Mouse (Mus musculus): ENCODE results near the gene AC131692.1. TPM values are rescaled to one million over a fixed set of nuclear protein-coding genes. Genes with fewer than 3 reads are reported as not detected.

Gene AC131692.1
- polyA plus RNA-seq (2015; fragmentation: Nextera tagmentation; extraction: Ambion mirVana), result not detected in 2 replicates

DNA sequence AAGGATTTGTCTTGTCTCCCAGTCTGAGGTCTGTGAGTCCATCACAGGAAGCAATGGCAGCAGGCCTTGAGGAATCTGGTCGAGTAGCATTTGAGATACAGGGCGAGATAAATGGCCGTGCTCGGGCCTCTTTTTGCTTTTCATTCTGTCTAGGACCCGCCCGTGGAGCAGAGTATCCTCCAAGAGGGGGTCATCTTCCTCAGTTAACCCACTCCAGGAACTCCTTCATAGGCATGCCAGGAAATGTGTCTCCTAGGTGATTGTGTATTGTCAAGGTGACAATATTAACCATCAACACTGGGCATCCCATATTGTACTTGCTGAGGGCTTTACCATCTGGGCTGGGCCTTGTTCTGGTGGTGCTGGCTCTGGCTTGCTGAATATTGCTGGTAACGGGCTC is at the start of gene AC131692.1:
Gene AC131692.1, plus strand, starts transcription at position 301 of the 400 bp plus-strand sequence.
- H3K27ac ChIP-seq (replicated peaks), result no peak within 1 kb of the TSS
- no peak within 1 kb of the TSS for H3K4me3 ChIP-seq (ENCODE audit: low read depth, low read length)
- WGBS, result 85% methylated on average over 7 of the region's 7 CpGs
- peaks cover 6% of the 10 kb centered on the region for H3K36me3 ChIP-seq (ENCODE audit: control insufficient read depth, insufficient read depth, low read length)
- ATAC-seq (ENCODE audit: low FRiP score, low TSS enrichment) (no peak), DNase-seq (ENCODE audit: low spot score) (no peak)
- TF ChIP-seq EP300 (optimal IDR thresholded peaks at IDR 0.05) (no peak), CTCF (IDR thresholded peaks at IDR 0.05; ENCODE audit: low read depth) (no peak)
- H3K4me1 ChIP-seq (replicated peaks; ENCODE audit: control insufficient read depth, insufficient read depth), result no peaks in the 10 kb centered on the region
- no peaks in the 10 kb centered on the region for H3K27me3 ChIP-seq (ENCODE audit: control insufficient read depth, insufficient read depth, low read length)
- no peak within 1 kb of the TSS for H3K9ac ChIP-seq (ENCODE audit: low read length)
- no peaks in the 10 kb centered on the region for H3K9me3 ChIP-seq (ENCODE audit: control insufficient read depth, low read length)
- H3K4me2 ChIP-seq (replicated peaks; ENCODE audit: low read depth), result no peak within 1 kb of the TSS

DNA sequence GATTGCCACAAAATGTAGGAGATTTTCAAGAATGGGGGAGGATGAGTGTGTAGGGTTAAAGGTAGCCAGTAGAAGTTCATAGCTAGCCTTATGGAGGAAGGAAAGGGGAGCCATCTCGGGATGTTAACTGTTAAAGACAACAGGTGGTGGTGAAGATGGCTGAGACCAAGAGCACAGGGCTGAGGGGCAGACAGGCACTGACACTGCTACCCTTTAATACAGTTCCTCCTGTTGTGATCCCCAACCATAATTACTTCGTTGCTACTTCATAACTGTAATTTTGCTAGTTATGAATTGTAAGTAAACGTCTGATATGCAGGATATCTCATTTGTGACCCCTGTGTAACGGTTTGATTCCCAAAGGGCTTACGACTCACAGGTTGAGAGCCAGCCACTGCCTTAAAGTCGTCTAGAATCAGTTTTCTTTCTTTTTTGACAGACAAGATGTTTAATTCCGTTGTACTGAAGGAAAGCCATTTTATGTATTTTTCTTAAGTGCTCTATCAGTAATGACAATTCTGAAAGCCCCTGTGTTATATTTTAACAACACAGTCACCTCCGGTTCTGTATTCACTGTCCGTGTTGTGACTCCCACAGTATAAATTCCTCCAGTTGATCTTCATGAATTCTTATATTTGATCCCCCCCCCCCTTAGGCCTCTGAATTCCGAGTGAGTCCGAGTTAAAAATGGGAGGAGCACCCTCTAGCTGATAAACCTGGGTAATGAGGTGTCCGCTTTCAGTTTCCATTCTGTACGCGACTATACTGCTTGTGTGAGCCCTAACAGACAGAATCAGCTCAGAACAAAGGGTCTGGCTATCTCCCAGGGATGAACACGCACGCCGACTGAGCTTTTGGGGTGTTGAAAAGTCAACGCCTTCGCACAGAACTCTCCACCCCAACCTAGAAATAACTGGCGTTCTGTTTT is 48.6 kb upstream of the AC131692.1 start:
- DNase-seq (ENCODE audit: low spot score), result no peak
- Histone ChIP-seq H3K36me3 (ENCODE audit: control insufficient read depth, insufficient read depth, low read length) (peaks cover 19% of the 10 kb centered on the region), H3K4me1 (replicated peaks; ENCODE audit: control insufficient read depth, insufficient read depth) (0 out of 2 replicates have a peak, but pooled peaks cover 2% of the 10 kb centered on the region), H3K27me3 (ENCODE audit: control insufficient read depth, insufficient read depth, low read length) (no peaks in the 10 kb centered on the region), H3K27ac (replicated peaks) (peak overlapping the region; percentile 98), H3K4me3 (ENCODE audit: low read depth, low read length) (peak overlapping the region; percentile 82), H3K4me2 (replicated peaks; ENCODE audit: low read depth) (peak overlapping the region; percentile 87), H3K9ac (ENCODE audit: low read length) (peak overlapping the region; percentile 79), H3K9me3 (ENCODE audit: control insufficient read depth, low read length) (no peaks in the 10 kb centered on the region)
- TF ChIP-seq EP300 (optimal IDR thresholded peaks at IDR 0.05) (no peak), CTCF (IDR thresholded peaks at IDR 0.05; ENCODE audit: low read depth) (peak; percentile 52)
- peak; percentile 21; the same call in 1 of the 2 replicates for ATAC-seq (ENCODE audit: low FRiP score, low TSS enrichment)
- WGBS, result 10% methylated on average over 20 of the region's 20 CpGs

DNA sequence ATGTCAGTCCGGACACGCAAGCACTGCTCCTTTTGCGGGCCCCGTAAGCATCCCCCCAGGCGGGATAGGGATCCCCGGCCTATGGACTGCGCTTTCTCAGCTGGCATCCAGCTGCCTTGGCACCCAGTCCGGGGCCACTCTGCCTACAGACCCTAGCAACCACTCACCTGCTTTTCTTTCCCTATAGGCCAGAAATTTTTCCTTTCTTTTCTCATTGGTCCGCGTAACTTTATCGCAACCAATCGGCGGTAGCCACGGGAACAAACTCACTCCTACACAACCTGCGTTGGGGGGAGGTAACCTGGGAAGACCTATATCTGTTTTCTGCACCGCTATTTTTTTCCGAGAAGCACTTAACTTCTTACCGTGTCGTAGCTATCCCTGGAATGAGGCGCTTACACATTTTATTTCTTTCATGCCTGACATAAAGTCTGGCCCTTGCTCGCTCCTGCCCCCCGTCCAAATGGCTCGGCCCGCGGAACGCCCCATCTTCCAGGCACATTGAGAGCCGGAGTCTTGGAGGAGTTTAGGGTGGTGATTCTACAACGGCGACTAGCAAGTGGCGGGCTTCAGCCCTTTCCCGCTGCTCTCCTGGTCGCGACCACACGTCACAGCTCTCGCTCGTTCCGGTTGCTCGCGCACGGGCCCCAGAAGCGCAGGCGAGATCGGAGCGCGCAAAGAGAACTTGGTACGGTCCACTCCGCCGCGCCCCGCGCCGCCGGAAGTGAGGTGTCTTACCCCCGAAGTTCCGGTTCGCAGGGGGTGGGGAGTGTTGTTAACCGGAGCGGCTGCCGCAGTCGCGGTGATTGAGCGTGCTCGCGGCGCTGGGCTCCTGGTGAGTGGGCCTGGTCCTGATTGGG is 47.7 kb upstream of the AC131692.1 start, which contains the start of gene Syvn1:
Gene Syvn1, plus strand, starts transcription at position 283 of the 860 bp plus-strand sequence.
- DNase-seq (ENCODE audit: low spot score), result peak; percentile 92
- H3K4me3 ChIP-seq (ENCODE audit: low read depth, low read length), result peak within 1 kb of the TSS; percentile 82
- under 1% methylated on average over 65 of the region's 65 CpGs for WGBS

DNA sequence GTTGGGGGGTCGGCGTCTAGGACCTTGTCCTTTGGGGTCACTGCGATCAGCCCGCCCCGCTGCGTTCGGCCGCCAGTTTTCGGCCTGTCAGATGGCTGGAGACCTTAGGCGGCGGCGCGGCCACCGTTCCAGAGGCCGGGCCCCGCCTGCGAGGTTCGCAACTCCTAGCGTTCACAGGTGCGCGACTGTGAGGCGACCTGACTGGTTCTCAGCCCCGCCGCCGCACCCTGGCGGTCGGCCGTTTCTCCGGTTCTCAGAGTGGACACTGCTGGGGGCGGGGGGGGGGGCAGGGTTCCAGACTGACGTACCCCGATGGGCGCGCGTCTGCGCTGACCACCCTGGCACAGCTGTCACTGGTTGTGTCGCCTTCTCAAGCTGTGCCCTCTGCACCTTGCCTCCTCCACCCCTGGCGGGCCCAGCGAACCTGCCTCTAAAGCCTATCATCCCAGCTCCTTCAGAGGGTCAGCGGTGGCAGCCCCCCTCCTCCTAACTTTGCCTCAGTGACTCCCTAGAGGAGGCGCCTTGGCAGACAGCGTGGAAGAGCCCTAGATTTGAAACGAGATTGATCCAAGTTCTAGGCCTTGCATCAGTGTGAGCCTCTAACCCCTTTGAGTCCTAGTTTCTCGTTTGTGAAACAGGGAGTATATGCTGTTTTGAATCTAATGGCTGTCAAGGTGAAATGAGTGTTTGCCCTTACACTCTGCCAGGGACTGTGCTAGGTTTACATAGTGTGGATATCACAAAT is 46.9 kb upstream of the AC131692.1 start:
- Histone ChIP-seq H3K9me3 (ENCODE audit: control insufficient read depth, low read length) (no peaks in the 10 kb centered on the region), H3K36me3 (ENCODE audit: control insufficient read depth, insufficient read depth, low read length) (peaks cover 33% of the 10 kb centered on the region), H3K27ac (replicated peaks) (peak overlapping the region; percentile 98), H3K4me1 (replicated peaks; ENCODE audit: control insufficient read depth, insufficient read depth) (0 out of 2 replicates have a peak, but pooled peaks cover 2% of the 10 kb centered on the region), H3K4me2 (replicated peaks; ENCODE audit: low read depth) (peak overlapping the region; percentile 87), H3K27me3 (ENCODE audit: control insufficient read depth, insufficient read depth, low read length) (no peaks in the 10 kb centered on the region), H3K4me3 (ENCODE audit: low read depth, low read length) (peak overlapping the region; percentile 82), H3K9ac (ENCODE audit: low read length) (peak overlapping the region; percentile 82)
- TF ChIP-seq EP300 (optimal IDR thresholded peaks at IDR 0.05) (no peak), CTCF (IDR thresholded peaks at IDR 0.05; ENCODE audit: low read depth) (peak; percentile 24; the same call in 1 of the 2 replicates)
- DNase-seq (ENCODE audit: low spot score), result no peak
- ATAC-seq (ENCODE audit: low FRiP score, low TSS enrichment), result peak; percentile 52
- WGBS, result under 1% methylated on average over 44 of the region's 44 CpGs

More for the DNA sequence above, 47.7 kb upstream of the AC131692.1 start, which contains the start of gene Syvn1:
- peak; percentile 91 for ATAC-seq (ENCODE audit: low FRiP score, low TSS enrichment)
- H3K36me3 ChIP-seq (ENCODE audit: control insufficient read depth, insufficient read depth, low read length), result peaks cover 27% of the 10 kb centered on the region
- TF ChIP-seq EP300 (optimal IDR thresholded peaks at IDR 0.05), result peak; percentile 59
- peak; percentile 22 for TF ChIP-seq CTCF (IDR thresholded peaks at IDR 0.05; ENCODE audit: low read depth)
- H3K9me3 ChIP-seq (ENCODE audit: control insufficient read depth, low read length), result no peaks in the 10 kb centered on the region
- no peaks in the 10 kb centered on the region for H3K27me3 ChIP-seq (ENCODE audit: control insufficient read depth, insufficient read depth, low read length)
- peak within 1 kb of the TSS; percentile 98 for H3K27ac ChIP-seq (replicated peaks)
- peak within 1 kb of the TSS; percentile 82 for H3K9ac ChIP-seq (ENCODE audit: low read length)
- H3K4me1 ChIP-seq (replicated peaks; ENCODE audit: control insufficient read depth, insufficient read depth), result 0 out of 2 replicates have a peak, but pooled peaks cover 2% of the 10 kb centered on the region
- H3K4me2 ChIP-seq (replicated peaks; ENCODE audit: low read depth), result peak within 1 kb of the TSS; percentile 87

DNA sequence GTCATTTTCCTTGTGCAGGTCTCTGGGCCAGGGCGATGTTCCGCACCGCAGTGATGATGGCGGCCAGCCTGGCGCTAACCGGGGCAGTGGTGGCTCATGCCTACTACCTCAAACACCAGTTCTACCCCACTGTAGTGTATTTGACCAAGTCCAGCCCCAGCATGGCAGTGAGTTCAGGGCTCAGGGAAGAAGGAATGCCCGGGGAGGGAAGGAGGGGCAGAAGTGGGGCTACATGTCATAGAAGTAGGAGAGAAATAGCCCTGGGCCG is 46.4 kb upstream of the AC131692.1 start:
- peak overlapping the region; percentile 87 for H3K4me2 ChIP-seq (replicated peaks; ENCODE audit: low read depth)
- H3K9ac ChIP-seq (ENCODE audit: low read length), result peak overlapping the region; percentile 82
- H3K4me3 ChIP-seq (ENCODE audit: low read depth, low read length), result peak overlapping the region; percentile 82
- TF ChIP-seq CTCF (IDR thresholded peaks at IDR 0.05; ENCODE audit: low read depth) (no peak), EP300 (optimal IDR thresholded peaks at IDR 0.05) (no peak)
- DNase-seq (ENCODE audit: low spot score), result no peak
- WGBS, result 74% methylated on average over 8 of the region's 8 CpGs
- 0 out of 2 replicates have a peak, but pooled peaks cover 2% of the 10 kb centered on the region for H3K4me1 ChIP-seq (replicated peaks; ENCODE audit: control insufficient read depth, insufficient read depth)
- peaks cover 37% of the 10 kb centered on the region for H3K36me3 ChIP-seq (ENCODE audit: control insufficient read depth, insufficient read depth, low read length)
- H3K9me3 ChIP-seq (ENCODE audit: control insufficient read depth, low read length), result no peaks in the 10 kb centered on the region
- ATAC-seq (ENCODE audit: low FRiP score, low TSS enrichment), result no peak; the same call in 1 of the 2 replicates
- H3K27ac ChIP-seq (replicated peaks), result peak overlapping the region; percentile 98; the same call in 1 of the 2 replicates
- H3K27me3 ChIP-seq (ENCODE audit: control insufficient read depth, insufficient read depth, low read length), result no peaks in the 10 kb centered on the region
